Mouse (Mus musculus) midbrain, embryonic 12.5 days (tissue): ENCODE data around the gene Coro2a. TPM values are rescaled to one million over a fixed set of nuclear protein-coding genes. Genes with fewer than 3 reads are reported as not detected.

Experiments
- ATAC-seq: fragments of 200-750 bp; cut with Nextera tagmentation; 2 replicates; pipeline ENCODE4 v1.8.0; 2017; ENCODE audit warnings: low read depth, moderate TSS enrichment, moderate library complexity; ENCODE audit not compliant: low FRiP score
- H3K27ac ChIP-seq: fragments of 300-500 bp; sonication (generic); replicated peaks from 2 replicates; pipeline ENCODE4 v1.5.1; 2016; ENCODE audit warnings: mild to moderate bottlenecking
- H3K27me3 ChIP-seq: fragments of 300-500 bp; sonication (generic); 2 replicates; pipeline ENCODE4 v1.6.1; 2016; ENCODE audit warnings: mild to moderate bottlenecking
- H3K36me3 ChIP-seq: fragments of 300-500 bp; sonication (generic); 2 replicates; pipeline ENCODE4 v1.6.1; 2016
- H3K4me1 ChIP-seq: fragments of 300-500 bp; sonication (generic); 2 replicates; pipeline ENCODE4 v1.6.1; 2016
- H3K4me2 ChIP-seq: fragments of 300-500 bp; sonication (generic); replicated peaks from 2 replicates; pipeline ENCODE4 v1.6.1; 2016; ENCODE audit warnings: mild to moderate bottlenecking, moderate library complexity
- H3K4me3 ChIP-seq: fragments of 300-500 bp; sonication (generic); 2 replicates; pipeline ENCODE4 v1.5.1; 2016; ENCODE audit warnings: mild to moderate bottlenecking
- H3K9ac ChIP-seq: fragments of 300-500 bp; sonication (generic); replicated peaks from 2 replicates; pipeline ENCODE4 v1.6.1; 2016; ENCODE audit warnings: mild to moderate bottlenecking, moderate library complexity
- H3K9me3 ChIP-seq: fragments of 300-500 bp; sonication (generic); 2 replicates; pipeline ENCODE4 v1.6.1; 2016; ENCODE audit warnings: mild to moderate bottlenecking
- WGBS: fragments of 180-500 bp; shearing (Covaris S2); methylation state at CpG from one replicate; pipeline ENCODE4 v1.1.7; 2016; 5-methylcytosine and 5-hydroxymethylcytosine counted together
- polyA plus RNA-seq: library from polyadenylated mRNA; unstranded; fragments of >200 nt; fragmentation: Nextera tagmentation; extraction: Ambion mirVana; gene quantifications from 2 replicates; pipeline ENCODE4 v1.2.1, GENCODE M21; 2016

The Coro2a gene
- polyA plus RNA-seq, 1 experiment from 2014 or later = 2.8 TPM

DNA sequence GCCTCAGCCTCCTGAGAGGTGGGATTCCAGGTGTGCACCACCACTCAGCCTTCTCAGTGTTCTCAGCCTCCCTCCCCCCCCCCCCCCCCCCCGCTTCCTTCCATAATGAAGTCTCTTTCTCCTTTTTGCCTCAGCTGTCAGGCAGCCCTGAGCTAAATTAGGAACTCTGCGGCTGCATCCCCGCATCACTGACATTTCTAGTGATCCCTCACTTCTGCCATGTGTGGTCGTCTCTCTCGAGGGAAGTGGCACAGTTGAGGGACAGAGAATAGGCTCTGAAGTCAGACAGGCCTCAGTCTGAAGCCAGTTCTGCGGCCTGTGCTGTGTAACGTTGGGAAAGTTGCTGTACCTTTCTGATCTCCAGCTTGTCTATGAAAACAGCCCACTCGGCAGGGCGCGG, 52.0 kb downstream of the Coro2a start:
- Histone ChIP-seq H3K4me2 (no peak overlapping the region), H3K4me3 (no peak overlapping the region), H3K4me1 (peaks cover 6% of the 10 kb centered on the region; the same call in 1 of the 2 replicates), H3K9me3 (0 out of 2 replicates have a peak, but pooled peaks cover 3% of the 10 kb centered on the region), H3K27ac (no peak overlapping the region), H3K27me3 (no peaks in the 10 kb centered on the region), H3K36me3 (no peaks in the 10 kb centered on the region), H3K9ac (no peak overlapping the region)
- 82% methylated on average over 9 of the region's 10 CpGs for WGBS
- no peak for ATAC-seq

DNA sequence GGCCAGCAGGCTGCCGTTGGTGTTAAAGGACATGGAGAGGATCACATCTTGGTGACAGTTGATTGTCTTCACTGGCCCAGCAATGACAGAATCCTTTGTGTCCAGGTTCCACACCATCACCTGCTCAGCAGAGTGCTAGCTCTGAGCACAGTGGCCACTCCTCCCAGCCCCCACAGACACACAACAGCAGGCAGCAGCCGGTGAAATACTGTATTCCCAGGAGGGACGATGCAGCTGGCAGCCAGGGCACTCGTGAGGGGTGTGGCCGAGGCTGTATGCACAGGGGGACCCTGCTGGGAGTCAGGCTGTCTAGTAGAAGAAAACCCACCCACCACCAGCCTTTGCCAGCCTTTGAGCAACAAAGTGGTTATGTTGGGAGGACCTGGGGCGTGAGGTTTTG, 55.3 kb downstream of the Coro2a start:
- Histone ChIP-seq H3K9ac (no peak overlapping the region), H3K27ac (no peak overlapping the region), H3K4me1 (peaks cover 8% of the 10 kb centered on the region; the same call in 1 of the 2 replicates), H3K4me2 (no peak overlapping the region), H3K36me3 (no peaks in the 10 kb centered on the region), H3K9me3 (no peaks in the 10 kb centered on the region), H3K27me3 (no peaks in the 10 kb centered on the region), H3K4me3 (no peak overlapping the region)
- 44% methylated on average over 6 of the region's 6 CpGs for WGBS
- no peak for ATAC-seq

DNA sequence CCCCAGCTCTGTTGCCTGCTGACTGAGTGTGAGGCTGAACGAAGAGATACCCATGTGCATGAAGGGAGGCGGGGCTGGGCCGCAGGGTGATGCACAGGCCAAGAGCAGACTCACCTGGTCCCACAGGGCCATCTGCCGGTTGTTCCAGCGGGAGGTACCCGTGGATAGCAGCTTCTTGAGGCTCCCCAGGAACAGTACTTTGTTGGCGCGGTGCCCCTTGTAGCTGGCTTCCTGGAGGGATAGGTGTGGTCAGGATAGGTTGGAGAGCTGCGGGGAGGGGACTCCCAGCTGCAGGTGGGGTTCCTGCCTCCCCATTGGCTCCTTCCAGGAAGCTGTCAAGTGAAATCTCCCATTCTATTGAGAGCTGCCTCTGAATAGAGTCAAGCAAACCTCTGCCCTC, 56.5 kb downstream of the Coro2a start:
- no peak for ATAC-seq
- no peaks in the 10 kb centered on the region for H3K36me3 ChIP-seq
- H3K9me3 ChIP-seq = no peaks in the 10 kb centered on the region
- no peak overlapping the region for H3K4me2 ChIP-seq
- no peak overlapping the region for H3K9ac ChIP-seq
- peaks cover 9% of the 10 kb centered on the region; the same call in 1 of the 2 replicates for H3K4me1 ChIP-seq
- H3K27ac ChIP-seq = no peak overlapping the region
- WGBS = 13% methylated on average over 9 of the region's 9 CpGs
- H3K4me3 ChIP-seq = no peak overlapping the region
- no peaks in the 10 kb centered on the region for H3K27me3 ChIP-seq

DNA sequence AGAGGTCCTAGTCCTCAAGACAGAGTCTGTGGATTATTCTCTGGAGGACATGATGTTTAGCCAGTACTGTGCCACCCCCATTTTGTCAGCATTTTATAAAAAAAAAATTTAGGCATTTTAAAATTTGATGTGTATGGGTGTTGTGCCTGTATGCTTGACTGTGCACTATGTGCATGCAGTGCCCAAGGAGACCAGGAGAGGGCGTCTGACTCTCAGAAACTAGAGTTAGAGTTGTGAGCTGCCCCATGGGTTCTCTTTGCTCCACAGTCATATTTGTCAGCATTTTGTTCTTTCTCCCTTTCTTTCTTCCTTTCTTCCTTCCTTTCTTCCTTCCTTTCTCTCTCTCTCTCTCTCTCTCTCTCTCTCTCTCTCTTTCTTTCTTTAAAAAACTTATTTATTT, 57.7 kb downstream of the Coro2a start:
- H3K9ac ChIP-seq = no peak overlapping the region
- 30% methylated on average over 1 of the region's 1 CpGs for WGBS
- H3K4me1 ChIP-seq = peaks cover 9% of the 10 kb centered on the region; the same call in 1 of the 2 replicates
- no peak overlapping the region for H3K4me2 ChIP-seq
- no peak overlapping the region for H3K27ac ChIP-seq
- no peaks in the 10 kb centered on the region for H3K36me3 ChIP-seq
- no peak overlapping the region for H3K4me3 ChIP-seq
- no peaks in the 10 kb centered on the region for H3K9me3 ChIP-seq
- no peaks in the 10 kb centered on the region for H3K27me3 ChIP-seq
- no peak for ATAC-seq

DNA sequence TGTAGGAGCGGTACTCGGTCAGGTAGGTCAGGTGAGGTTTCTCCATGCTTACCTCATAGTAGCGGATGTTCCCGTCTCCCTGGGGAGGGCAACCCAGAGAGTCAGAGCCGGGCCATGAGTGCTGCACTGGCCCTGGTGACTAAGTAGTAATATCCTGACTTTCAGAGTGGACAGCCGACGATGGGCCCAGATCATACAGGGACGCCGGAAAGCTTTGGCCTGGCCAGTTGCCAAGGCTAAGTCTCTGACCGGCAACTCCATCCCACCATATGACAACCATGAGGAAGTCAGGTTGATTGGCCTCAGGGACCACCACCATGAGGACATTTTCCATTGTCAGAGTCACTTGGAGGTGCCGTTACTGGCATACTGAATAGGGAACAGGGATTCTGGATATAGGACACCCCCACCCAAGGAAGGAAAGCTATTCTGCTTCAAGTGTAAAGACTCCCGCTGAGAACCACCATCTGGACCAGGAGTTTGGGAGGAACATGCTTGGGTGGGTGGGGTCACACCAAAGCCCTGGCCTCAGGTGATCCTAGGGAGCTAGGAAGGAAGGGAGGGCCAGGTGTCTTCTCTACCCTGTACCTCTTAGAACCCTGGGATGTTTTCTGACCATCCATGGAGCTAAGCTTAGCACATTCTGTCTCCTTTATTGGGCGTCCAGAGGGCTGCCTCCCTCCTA, 58.5 kb downstream of the Coro2a start:
- 92% methylated on average over 13 of the region's 13 CpGs for WGBS

DNA sequence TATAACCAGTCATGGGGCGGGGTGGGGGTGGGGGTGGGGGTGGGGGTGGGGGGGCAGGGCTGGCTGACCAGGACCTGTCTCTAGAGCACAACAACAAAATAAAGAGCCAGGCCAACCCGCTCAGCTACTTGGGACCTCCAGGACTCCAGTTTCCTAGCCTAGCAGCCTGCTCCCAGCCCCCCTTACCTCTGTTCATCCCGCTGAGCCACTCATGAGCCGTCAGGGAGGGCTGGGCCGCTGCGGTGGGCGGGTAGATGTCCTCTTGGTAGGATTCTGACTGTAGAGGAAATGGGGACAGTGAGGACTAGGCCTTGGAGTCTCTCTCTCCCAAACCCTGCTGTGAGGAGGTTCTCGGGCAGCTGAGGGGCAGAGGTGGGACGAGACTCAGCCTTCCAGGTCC, 60.3 kb downstream of the Coro2a start:
- Histone ChIP-seq H3K27ac (no peak overlapping the region), H3K36me3 (no peaks in the 10 kb centered on the region)

More for the DNA sequence above, 58.5 kb downstream of the Coro2a start:
- no peak overlapping the region for H3K4me2 ChIP-seq
- H3K27me3 ChIP-seq = peaks cover 7% of the 10 kb centered on the region; the same call in 1 of the 2 replicates
- no peaks in the 10 kb centered on the region for H3K9me3 ChIP-seq
- no peak overlapping the region for H3K4me3 ChIP-seq
- H3K9ac ChIP-seq = no peak overlapping the region
- H3K36me3 ChIP-seq = no peaks in the 10 kb centered on the region
- H3K4me1 ChIP-seq = peaks cover 9% of the 10 kb centered on the region; the same call in 1 of the 2 replicates
- H3K27ac ChIP-seq = no peak overlapping the region
- no peak for ATAC-seq

DNA sequence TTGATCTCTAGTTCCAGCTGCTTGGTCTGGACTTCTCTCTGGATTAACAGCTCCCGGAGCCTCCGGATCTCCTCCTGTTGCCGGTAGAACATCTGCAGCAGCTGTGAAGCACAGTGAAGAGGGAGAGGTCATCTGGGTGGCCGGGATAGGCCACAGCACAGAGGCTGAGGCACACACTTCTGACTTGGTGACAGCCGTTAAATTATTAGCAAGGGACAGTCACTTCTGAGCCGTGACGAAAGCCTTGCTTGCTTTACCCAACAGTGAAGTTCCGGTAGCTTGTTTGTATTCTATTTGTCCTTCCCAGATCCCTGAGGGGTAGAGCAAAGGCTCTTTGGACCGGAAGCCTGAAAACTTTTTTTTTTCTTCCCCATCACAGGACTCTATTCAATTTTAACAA, 62.8 kb downstream of the Coro2a start:
- Histone ChIP-seq H3K4me1 (peaks cover 15% of the 10 kb centered on the region), H3K4me3 (no peak overlapping the region), H3K27me3 (peaks cover 48% of the 10 kb centered on the region), H3K9me3 (no peaks in the 10 kb centered on the region), H3K9ac (no peak overlapping the region), H3K36me3 (no peaks in the 10 kb centered on the region), H3K4me2 (no peak overlapping the region), H3K27ac (no peak overlapping the region)
- 70% methylated on average over 9 of the region's 9 CpGs for WGBS
- ATAC-seq = no peak

More for the DNA sequence above, 60.3 kb downstream of the Coro2a start:
- Histone ChIP-seq H3K4me2 (no peak overlapping the region), H3K9me3 (no peaks in the 10 kb centered on the region), H3K9ac (no peak overlapping the region), H3K27me3 (peaks cover 22% of the 10 kb centered on the region), H3K4me3 (no peak overlapping the region), H3K4me1 (peaks cover 5% of the 10 kb centered on the region; the same call in 1 of the 2 replicates)
- no peak for ATAC-seq
- WGBS = 42% methylated on average over 9 of the region's 9 CpGs

DNA sequence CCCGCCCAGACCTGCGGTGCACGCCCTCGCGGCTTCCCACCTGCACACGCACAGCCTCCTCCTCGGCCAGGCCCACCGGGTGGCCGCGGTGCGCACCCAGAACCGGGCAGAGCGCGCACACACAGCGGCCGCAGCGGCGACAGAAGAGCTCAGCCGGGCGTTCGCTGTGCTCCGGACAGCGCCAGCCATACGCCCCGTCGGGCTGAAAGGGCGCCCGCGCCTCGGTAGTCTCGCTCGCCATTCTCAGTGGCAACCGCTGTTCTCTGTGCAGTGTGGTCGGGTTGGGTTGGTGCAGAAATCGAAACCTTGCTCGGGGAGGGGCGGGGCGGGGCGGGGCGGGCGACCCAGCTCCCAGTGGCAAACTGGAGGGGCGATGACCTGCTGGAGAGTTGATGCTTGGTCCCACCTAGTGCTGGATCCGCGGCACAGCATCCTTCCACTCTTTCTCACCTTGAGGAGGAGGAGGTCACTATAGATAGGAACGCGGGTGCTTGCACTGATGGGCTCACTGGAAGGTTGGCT, 66.1 kb downstream of the Coro2a start, which contains the start of gene Trim14:
TSS of gene Trim14 (minus strand) at position 302 of the 522 bp plus-strand sequence.
- H3K27me3 ChIP-seq = peaks cover 66% of the 10 kb centered on the region

DNA sequence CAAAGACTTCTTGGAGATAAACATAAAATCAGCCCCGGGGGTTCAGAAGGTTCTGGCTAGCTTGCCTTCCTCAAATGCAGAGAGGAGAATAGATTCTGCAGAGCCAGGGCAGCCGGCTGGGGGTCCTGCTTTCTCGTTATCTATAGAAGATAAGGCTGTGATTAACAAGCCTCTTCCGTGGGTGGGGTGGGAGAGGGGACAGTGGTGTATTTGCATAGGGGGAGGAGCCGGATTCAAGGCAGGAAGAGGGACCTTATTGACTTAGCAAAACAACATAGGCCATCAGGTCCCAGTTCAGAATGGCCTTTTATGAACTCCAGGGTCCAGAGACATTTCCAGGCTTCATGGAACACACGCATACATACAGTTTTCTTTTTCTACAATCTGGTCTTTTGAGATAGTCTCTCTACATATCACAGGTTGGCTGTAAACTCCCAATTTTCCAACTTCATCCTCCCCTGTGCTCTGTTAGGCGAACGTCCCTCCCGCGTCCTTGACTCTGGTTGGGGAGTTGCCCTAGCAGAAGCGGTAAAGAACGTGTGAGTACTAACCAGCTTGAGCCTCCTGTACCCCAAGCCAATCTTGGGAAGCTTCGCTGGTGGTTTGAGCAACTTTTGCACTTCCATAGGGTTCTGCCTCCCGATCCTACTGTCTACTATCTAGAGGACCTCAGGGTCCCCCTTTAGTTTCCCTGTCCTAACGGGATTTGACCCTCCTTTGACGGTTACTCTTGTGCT, 66.7 kb downstream of the Coro2a start:
- H3K4me2 ChIP-seq = peak overlapping the region; percentile 64
- peak overlapping the region; percentile 45 for H3K4me3 ChIP-seq
- ATAC-seq = no peak
- no peaks in the 10 kb centered on the region for H3K9me3 ChIP-seq
- no peak overlapping the region; the same call in 1 of the 2 replicates for H3K9ac ChIP-seq
- WGBS = 7% methylated on average over 16 of the region's 16 CpGs
- H3K4me1 ChIP-seq = peaks cover 14% of the 10 kb centered on the region
- H3K27ac ChIP-seq = no peak overlapping the region
- H3K36me3 ChIP-seq = no peaks in the 10 kb centered on the region
- H3K27me3 ChIP-seq = peaks cover 66% of the 10 kb centered on the region

More for the DNA sequence above, 66.1 kb downstream of the Coro2a start, which contains the start of gene Trim14:
- Histone ChIP-seq H3K4me2 (peak within 1 kb of the TSS; percentile 64), H3K9me3 (no peaks in the 10 kb centered on the region), H3K4me1 (peaks cover 14% of the 10 kb centered on the region), H3K9ac (no peak within 1 kb of the TSS; the same call in 1 of the 2 replicates), H3K27ac (no peak within 1 kb of the TSS), H3K36me3 (no peaks in the 10 kb centered on the region), H3K4me3 (peak within 1 kb of the TSS; percentile 45)
- WGBS = 2% methylated on average over 46 of the region's 46 CpGs
- ATAC-seq = no peak

DNA sequence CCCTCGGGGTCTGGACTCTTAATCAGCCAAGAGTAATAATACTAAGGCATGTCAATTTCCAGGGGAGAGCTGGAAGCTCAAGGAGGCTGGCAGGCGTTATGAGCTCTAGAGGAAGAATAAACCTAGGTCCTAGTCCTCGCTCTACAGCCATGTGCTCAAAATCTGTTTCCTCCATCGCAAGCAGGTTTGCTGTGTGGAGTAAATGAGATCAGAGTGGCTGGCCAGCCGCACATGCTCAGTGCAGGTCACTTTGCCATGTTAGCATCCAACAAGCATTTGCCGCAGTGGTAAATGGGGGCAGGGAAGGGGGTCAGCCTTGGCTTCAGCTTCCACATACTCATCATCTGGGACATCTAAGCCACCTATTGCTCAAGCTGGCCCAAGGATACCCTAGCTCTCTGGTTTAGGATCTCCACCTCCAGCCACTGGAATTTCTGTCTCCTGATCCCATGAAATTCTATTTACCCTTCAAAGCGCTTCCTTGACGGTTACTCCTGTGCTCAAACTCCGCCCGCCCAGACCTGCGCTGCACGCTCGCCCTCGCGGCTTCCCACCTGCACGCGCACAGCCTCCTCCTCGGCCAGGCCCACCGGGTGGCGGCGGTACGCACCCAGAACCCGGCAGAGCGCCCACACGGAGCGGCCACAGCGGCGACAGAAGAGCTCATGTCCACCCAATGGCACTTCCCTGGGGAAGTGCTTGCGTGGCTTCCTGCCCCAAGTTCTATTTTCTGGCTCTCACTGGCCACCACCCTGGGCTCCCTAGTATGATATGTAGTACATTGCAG, 67.9 kb downstream of the Coro2a start:
- no peaks in the 10 kb centered on the region for H3K9me3 ChIP-seq
- peak overlapping the region; percentile 22 for H3K4me3 ChIP-seq
- H3K27me3 ChIP-seq = peaks cover 73% of the 10 kb centered on the region

DNA sequence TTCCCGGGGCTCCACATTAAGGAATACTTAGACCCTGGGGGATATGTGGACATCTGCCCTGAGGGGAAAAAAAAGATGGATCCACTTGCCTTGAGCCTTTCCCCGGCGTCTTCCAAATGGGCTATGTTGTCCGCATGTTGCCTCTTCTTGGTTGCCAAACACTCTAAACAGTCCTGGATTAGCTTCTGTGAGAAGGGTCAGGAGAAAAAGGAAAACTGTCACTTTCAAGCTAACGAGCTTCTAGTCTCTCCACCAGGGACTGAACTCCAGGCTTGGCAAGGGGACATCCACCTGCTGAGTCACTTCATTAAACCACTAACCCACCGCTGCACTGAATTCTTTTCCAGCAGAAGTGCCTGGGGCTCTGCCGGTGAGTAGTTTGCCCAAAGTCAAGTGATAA, 69.1 kb downstream of the Coro2a start:
- Histone ChIP-seq H3K9ac (no peak overlapping the region), H3K36me3 (no peaks in the 10 kb centered on the region), H3K9me3 (no peaks in the 10 kb centered on the region), H3K27ac (no peak overlapping the region), H3K4me2 (no peak overlapping the region), H3K4me1 (peaks cover 14% of the 10 kb centered on the region), H3K4me3 (no peak overlapping the region), H3K27me3 (peaks cover 61% of the 10 kb centered on the region)
- WGBS = 81% methylated on average over 7 of the region's 7 CpGs
- ATAC-seq = no peak

More for the DNA sequence above, 67.9 kb downstream of the Coro2a start:
- 13% methylated on average over 29 of the region's 29 CpGs for WGBS
- no peak overlapping the region for H3K9ac ChIP-seq
- H3K27ac ChIP-seq = no peak overlapping the region
- peak overlapping the region; percentile 42 for H3K4me2 ChIP-seq
- H3K4me1 ChIP-seq = peaks cover 14% of the 10 kb centered on the region
- no peak for ATAC-seq
- H3K36me3 ChIP-seq = no peaks in the 10 kb centered on the region
